Mouse (Mus musculus) lung, embryonic 16.5 days (tissue): Measurements from ENCODE around the gene Galnt13. TPM values are rescaled to one million over a fixed set of nuclear protein-coding genes. Genes with fewer than 3 reads are reported as not detected.
"Not testable (repeated sequence)": the region's sequence is repeated elsewhere in the genome, so short reads cannot be mapped to it uniquely, and the experiment has no call there.

Source experiments
- ATAC-seq: fragments of 200-750 bp; cut with Nextera tagmentation; 2 replicates; pipeline ENCODE4 v1.8.0; 2017; ENCODE audit warnings: low read depth, mild to moderate bottlenecking, moderate library complexity
- H3K27ac ChIP-seq: fragments of 300-500 bp; sonication (generic); 2 replicates; pipeline ENCODE4 v1.5.1; 2014; ENCODE audit warnings: mild to moderate bottlenecking, control low read depth, low read length
- H3K27me3 ChIP-seq: fragments of 300-500 bp; sonication (generic); 2 replicates; pipeline ENCODE4 v1.6.1; 2014; ENCODE audit warnings: low read depth, low read length, mixed read lengths; ENCODE audit not compliant: control insufficient read depth, insufficient read depth
- H3K36me3 ChIP-seq: fragments of 300-500 bp; sonication (generic); 2 replicates; pipeline ENCODE4 v1.6.1; 2014; ENCODE audit warnings: low read length; ENCODE audit not compliant: control insufficient read depth, insufficient read depth
- H3K4me1 ChIP-seq: fragments of 300-500 bp; sonication (generic); replicated peaks from 2 replicates; pipeline ENCODE4 v1.6.1; 2014; ENCODE audit warnings: low read length, mixed read lengths; ENCODE audit not compliant: control insufficient read depth, insufficient read depth
- H3K4me2 ChIP-seq: fragments of 300-500 bp; sonication (generic); 2 replicates; pipeline ENCODE4 v1.6.1; 2014; ENCODE audit warnings: low read depth, low read length, control low read depth
- H3K4me3 ChIP-seq: fragments of 300-500 bp; sonication (generic); 2 replicates; pipeline ENCODE4 v1.5.1; 2014; ENCODE audit warnings: mild to moderate bottlenecking, low read length, control low read depth
- H3K9ac ChIP-seq: fragments of 300-500 bp; sonication (generic); 2 replicates; pipeline ENCODE4 v1.6.1; 2014; ENCODE audit warnings: low read length, control low read depth
- H3K9me3 ChIP-seq: fragments of 300-500 bp; sonication (generic); 2 replicates; pipeline ENCODE4 v1.6.1; 2016; ENCODE audit warnings: low read length; ENCODE audit not compliant: control insufficient read depth
- WGBS: fragments of 180-500 bp; shearing (Covaris S2); extraction: QIAGEN DNeasy Blood & Tissue Kit; methylation state at CpG from one replicate; pipeline ENCODE4 v1.1.7; 2014; 5-methylcytosine and 5-hydroxymethylcytosine counted together
- polyA plus RNA-seq: library from polyadenylated mRNA; unstranded; fragments of >200 nt; fragmentation: Nextera tagmentation; extraction: Ambion mirVana; gene quantifications from 2 replicates; pipeline ENCODE4 v1.2.1, GENCODE M21; 2015

Gene Galnt13
- polyA plus RNA-seq, 1 experiment from 2014 or later: not detected

DNA sequence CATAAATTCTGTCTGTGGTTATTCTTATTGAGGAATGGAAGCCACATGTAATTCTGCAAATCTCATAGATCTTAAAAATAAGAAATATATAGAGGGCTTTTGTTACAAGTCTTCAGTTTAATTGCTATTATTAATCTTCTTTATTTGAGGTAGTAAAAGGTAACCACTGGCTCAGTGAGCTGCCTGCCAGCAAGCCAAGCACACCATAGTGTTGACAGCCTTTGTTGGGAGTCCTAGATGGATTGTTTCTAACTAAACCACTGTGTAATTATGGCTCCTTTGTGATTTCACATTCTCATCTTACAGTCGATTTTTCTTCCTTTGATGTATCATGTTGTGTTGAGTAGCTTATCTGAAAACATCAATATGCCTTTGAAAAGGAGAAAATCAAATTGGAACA is 405.1 kb downstream of the Galnt13 start:
- Histone ChIP-seq H3K4me2 (no peak overlapping the region), H3K36me3 (no peaks in the 10 kb centered on the region), H3K4me3 (no peak overlapping the region), H3K9ac (no peak overlapping the region), H3K4me1 (no peaks in the 10 kb centered on the region), H3K27me3 (no peaks in the 10 kb centered on the region), H3K27ac (no peak overlapping the region), H3K9me3 (no peaks in the 10 kb centered on the region)
- WGBS: 13% methylated on average over 1 of the region's 1 CpGs
- ATAC-seq: no peak

DNA sequence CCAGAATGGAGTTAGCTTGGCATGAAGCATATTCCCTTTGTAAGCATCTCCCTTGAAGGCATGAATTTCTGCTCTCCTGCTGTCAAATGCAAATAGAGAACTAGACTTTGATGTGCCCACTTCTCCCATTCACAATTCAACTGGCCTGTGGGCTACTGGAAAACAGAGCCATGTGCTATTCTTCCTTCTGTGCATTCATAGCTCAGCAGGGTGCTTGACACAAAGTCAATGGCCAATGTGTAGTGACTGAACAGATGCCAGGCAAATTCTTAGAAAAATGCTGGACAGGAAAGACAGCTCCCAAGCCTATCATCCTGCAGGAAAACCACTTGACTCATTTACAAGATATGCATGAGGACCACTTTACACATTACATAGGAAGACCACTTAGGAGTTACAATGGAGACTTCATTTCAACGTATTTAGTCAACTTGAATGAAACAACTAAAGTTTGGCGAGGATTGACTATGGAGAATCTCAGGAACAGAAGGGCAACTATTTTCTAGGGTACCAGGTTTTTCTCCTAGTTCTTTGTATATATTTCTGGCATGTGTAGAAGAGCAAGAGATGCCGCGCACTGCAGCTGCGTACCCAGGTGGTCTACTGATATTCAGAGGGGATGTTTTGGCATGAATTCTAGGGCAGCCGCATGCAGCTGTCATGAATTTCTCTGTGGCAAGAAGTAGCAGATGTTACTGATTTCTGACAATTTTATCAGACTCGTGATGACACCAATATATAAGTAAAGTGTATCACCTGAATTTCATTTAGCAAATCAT is 470.4 kb downstream of the Galnt13 start:
- H3K27ac ChIP-seq: no peak overlapping the region
- no peaks in the 10 kb centered on the region for H3K9me3 ChIP-seq
- H3K4me2 ChIP-seq: no peak overlapping the region
- no peak overlapping the region for H3K4me3 ChIP-seq
- 71% methylated on average over 7 of the region's 7 CpGs for WGBS
- no peaks in the 10 kb centered on the region for H3K4me1 ChIP-seq
- ATAC-seq: no peak
- H3K27me3 ChIP-seq: no peaks in the 10 kb centered on the region
- H3K36me3 ChIP-seq: no peaks in the 10 kb centered on the region
- H3K9ac ChIP-seq: no peak overlapping the region

DNA sequence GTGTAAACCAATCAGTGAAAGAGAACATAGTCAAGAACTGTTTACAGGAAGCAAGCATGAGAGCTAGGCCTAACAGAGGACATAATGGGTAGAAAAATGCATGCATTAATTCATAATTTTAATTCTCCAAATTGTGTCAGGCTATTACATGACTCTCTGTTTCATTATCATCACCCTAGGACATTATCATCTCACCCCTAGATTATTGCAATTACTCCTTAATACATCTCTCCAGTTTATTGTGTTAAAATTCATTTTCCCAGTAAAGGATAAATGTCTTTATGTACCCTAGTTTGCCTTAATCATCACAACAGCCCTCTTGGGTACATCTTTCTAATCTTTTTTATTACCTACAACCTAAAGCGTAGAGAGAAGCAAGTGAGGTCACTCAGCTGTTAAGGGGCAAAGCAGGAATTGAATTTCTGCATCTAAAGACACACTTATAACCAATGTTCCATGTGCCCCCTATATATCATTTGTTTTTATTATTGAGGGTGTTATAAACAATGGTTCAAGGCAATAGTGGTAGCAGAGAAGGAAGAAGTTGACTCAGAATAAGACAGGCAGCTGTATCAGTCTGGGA is 479.1 kb downstream of the Galnt13 start:
- no peak overlapping the region for H3K27ac ChIP-seq
- no peaks in the 10 kb centered on the region for H3K27me3 ChIP-seq
- H3K36me3 ChIP-seq: no peaks in the 10 kb centered on the region
- 67% methylated on average over 1 of the region's 1 CpGs for WGBS
- no peak overlapping the region for H3K4me2 ChIP-seq
- no peaks in the 10 kb centered on the region for H3K4me1 ChIP-seq
- no peak for ATAC-seq
- no peak overlapping the region for H3K4me3 ChIP-seq
- no peak overlapping the region for H3K9ac ChIP-seq
- no peaks in the 10 kb centered on the region for H3K9me3 ChIP-seq

DNA sequence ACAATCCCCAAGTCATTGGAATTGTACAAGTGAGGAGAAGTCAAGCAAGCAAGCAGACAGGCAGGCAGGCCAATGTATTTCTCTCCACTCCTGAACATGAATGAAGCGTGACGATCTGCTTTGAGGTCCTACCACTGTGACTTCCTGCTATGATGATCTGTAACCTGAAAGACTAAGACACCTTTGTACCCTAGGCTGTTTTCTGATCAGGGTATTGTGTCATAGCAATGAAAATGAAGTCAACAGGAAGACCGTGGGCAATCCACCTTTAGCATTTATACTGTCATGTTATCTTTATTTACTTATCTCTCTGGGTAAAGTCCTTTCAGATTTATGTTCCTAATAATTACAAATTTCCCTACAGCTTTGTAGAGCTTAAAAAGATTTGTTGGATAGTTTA is 500.3 kb downstream of the Galnt13 start:
- Histone ChIP-seq H3K9ac (no peak overlapping the region), H3K9me3 (no peaks in the 10 kb centered on the region), H3K4me3 (no peak overlapping the region), H3K36me3 (no peaks in the 10 kb centered on the region), H3K4me2 (no peak overlapping the region), H3K27me3 (no peaks in the 10 kb centered on the region), H3K4me1 (no peaks in the 10 kb centered on the region), H3K27ac (no peak overlapping the region)
- no peak for ATAC-seq
- WGBS: 86% methylated on average over 3 of the region's 3 CpGs

- no peaks in the 10 kb centered on the region for H3K27me3 ChIP-seq
- H3K4me2 ChIP-seq: no peak overlapping the region
- H3K4me3 ChIP-seq: no peak overlapping the region
- no peak for ATAC-seq
- H3K4me1 ChIP-seq: no peaks in the 10 kb centered on the region
- no peak overlapping the region for H3K9ac ChIP-seq
- H3K9me3 ChIP-seq: no peaks in the 10 kb centered on the region
- H3K27ac ChIP-seq: no peak overlapping the region
- H3K36me3 ChIP-seq: no peaks in the 10 kb centered on the region
Observed at GRCm38 (mm10) chr2:54937306-54937705, 501.2 kb downstream of the Galnt13 start.

DNA sequence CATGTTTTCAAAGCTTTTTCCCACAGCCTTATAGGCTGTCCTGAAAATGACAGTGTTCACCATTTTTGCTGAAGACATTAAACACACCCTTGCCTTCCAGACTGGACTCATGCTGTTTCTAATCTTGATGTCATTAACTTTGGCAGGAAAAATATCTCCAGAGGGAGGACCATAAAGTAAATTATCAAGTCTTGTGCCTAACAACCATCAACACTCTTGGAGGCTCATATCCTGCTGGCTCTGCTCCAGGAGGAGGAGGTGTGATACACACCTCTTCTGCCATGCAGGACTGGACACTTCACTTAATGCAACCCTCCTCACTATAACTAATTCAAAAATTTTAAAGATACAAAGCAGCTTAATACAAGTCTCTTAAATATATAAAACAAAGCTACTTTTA is 502.0 kb downstream of the Galnt13 start:
- H3K4me1 ChIP-seq: no peaks in the 10 kb centered on the region
- H3K27me3 ChIP-seq: no peaks in the 10 kb centered on the region
- no peak overlapping the region for H3K4me2 ChIP-seq
- no peak overlapping the region for H3K27ac ChIP-seq
- no peaks in the 10 kb centered on the region for H3K9me3 ChIP-seq
- no peak overlapping the region for H3K9ac ChIP-seq
- ATAC-seq: no peak
- no peak overlapping the region for H3K4me3 ChIP-seq
- H3K36me3 ChIP-seq: no peaks in the 10 kb centered on the region

GRCm38 (mm10) chr2:54943386-54943785 is 507.3 kb downstream of the Galnt13 start:
- 91% methylated on average over 1 of the region's 1 CpGs for WGBS
- no peaks in the 10 kb centered on the region for H3K27me3 ChIP-seq
- no peaks in the 10 kb centered on the region for H3K4me1 ChIP-seq
- ATAC-seq: no peak
- H3K9ac ChIP-seq: no peak overlapping the region
- H3K27ac ChIP-seq: no peak overlapping the region
- H3K4me3 ChIP-seq: no peak overlapping the region
- H3K36me3 ChIP-seq: no peaks in the 10 kb centered on the region
- H3K9me3 ChIP-seq: no peaks in the 10 kb centered on the region
- no peak overlapping the region for H3K4me2 ChIP-seq

DNA sequence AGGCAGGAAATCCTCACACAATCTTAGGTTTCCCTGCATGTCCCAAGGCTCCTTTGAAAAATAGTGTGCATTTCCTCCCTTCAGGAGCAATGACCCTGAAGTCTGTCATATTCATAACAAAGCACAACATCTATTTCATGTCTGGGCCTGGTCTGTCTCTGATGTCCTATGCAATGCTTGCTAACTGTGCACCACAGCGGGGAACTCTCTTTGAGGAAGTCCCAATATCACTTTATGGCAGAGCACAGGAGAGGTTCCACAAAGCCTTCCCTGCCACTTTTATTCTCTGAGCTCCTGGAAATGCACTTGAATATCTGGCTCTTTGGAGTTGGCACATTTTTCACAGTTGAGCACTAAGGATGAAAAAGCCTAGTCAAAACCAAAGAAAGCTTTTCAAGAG is 547.7 kb downstream of the Galnt13 start:
- Histone ChIP-seq H3K4me3 (no peak overlapping the region), H3K4me1 (no peaks in the 10 kb centered on the region), H3K36me3 (no peaks in the 10 kb centered on the region), H3K9me3 (no peaks in the 10 kb centered on the region), H3K27ac (no peak overlapping the region), H3K27me3 (no peaks in the 10 kb centered on the region), H3K4me2 (no peak overlapping the region), H3K9ac (no peak overlapping the region)
- WGBS: 69% methylated on average over 1 of the region's 1 CpGs
- no peak for ATAC-seq

DNA sequence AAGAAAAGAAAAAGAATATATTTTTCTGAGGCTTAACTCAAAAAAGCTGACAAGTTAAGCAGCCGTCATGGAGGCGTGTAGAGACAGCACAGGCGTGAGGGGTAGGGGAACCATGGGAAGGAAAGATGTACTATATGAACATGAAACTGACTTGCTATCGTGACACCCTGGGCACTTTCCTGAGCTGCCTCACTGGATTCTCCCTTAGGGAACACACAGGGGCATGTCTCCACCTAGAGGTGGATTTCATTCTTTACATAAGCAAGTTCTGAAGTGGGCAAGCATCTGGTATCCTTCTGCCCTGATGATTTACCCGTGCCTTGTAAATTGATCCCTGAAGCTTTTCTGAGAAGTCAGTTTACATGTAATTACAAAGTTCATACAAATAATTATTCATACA is 586.4 kb downstream of the Galnt13 start:
- ATAC-seq, H3K4me3 ChIP-seq, H3K27me3 ChIP-seq, H3K27ac ChIP-seq, H3K9ac ChIP-seq, H3K4me1 ChIP-seq, H3K4me2 ChIP-seq, H3K36me3 ChIP-seq, H3K9me3 ChIP-seq: not testable (repeated sequence)
- no CpG with 5 or more reads among the region's 5 CpGs for WGBS
